Mouse (Mus musculus) layer of hippocampus, postnatal 14 days (tissue): Measurements from ENCODE around the gene Mt4. TPM values are rescaled to one million over a fixed set of nuclear protein-coding genes. Genes with fewer than 3 reads are reported as not detected.

Experiments used
- DNase-seq, 2 experiments: peaks; one replicate each; pipeline ENCODE4 v3.0.0; 2021 to 2022; ENCODE audit warnings: low spot score in 2 of 2, mixed read lengths in 1 of 2
- total RNA-seq, 2 experiments: library from RNA; stranded (reverse); gene quantifications; 2 replicates each; pipeline ENCODE4 v1.2.3; 2021

Mt4 gene
- total RNA-seq, 2 experiments from 2014 or later, result not detected

DNA sequence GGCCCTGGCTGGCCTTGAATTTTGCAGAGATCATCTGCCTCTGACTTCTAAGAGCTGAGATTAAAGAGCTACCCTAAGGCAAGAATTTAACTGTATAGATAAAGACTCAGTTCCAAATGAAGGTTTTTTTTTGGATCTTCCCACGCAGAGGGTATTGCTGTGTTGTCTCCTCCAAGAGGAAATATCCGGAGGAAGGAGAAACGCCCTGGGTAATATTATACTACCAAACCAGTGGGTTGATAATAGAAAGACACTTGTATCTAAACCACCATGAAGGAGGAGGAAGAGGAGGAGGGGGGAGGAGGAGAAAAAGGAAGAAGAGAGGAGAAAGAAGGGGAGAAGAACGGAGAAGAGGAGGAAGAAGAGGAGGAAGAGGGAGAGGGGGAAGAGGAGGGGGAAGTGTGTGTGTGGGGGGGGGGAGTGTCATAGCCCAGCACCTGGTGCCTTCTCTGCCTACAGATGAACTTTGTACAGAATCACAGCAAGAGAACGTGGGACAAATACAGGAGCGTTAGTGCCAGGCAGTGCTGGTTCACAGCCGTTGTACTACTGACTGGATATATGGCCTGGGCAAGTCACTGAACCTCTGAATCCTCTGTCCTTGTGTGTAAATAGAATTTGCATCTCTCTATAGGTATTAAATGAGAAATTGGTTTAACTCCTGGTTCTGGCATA is 40.9 kb downstream of the Mt4 start:
- DNase-seq, result no peak

DNA sequence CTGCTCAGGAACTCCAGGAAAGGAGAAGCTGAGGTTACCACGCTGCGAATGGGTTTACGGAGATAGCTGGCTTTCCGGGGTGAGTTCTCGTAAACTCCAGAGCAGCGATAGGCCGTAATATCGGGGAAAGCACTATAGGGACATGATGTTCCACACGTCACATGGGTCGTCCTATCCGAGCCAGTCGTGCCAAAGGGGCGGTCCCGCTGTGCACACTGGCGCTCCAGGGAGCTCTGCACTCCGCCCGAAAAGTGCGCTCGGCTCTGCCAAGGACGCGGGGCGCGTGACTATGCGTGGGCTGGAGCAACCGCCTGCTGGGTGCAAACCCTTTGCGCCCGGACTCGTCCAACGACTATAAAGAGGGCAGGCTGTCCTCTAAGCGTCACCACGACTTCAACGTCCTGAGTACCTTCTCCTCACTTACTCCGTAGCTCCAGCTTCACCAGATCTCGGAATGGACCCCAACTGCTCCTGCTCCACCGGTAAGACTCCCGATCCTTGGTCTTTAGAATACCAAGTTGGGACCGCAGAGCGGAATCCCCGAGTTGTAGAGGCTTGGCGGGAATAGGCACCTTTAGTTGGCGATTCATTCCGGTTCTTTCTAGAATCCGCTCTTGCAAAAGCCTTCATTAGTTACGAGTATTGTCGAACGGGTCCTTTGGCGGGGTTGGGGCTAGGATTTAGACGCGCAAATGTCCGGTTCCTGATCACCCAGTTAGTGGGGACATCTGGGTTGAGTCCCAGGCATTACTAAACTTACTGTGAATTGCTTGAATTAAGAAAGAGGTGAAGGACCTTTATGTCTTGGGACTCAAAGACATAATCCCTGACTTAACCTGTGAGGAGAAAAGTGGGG is 42.1 kb downstream of the Mt4 start, which contains the start of gene Mt1:
Mt1 (plus strand) TSS at position 226 of the 856 bp plus-strand sequence.
- peak; percentile 80 to 93 for DNase-seq

DNA sequence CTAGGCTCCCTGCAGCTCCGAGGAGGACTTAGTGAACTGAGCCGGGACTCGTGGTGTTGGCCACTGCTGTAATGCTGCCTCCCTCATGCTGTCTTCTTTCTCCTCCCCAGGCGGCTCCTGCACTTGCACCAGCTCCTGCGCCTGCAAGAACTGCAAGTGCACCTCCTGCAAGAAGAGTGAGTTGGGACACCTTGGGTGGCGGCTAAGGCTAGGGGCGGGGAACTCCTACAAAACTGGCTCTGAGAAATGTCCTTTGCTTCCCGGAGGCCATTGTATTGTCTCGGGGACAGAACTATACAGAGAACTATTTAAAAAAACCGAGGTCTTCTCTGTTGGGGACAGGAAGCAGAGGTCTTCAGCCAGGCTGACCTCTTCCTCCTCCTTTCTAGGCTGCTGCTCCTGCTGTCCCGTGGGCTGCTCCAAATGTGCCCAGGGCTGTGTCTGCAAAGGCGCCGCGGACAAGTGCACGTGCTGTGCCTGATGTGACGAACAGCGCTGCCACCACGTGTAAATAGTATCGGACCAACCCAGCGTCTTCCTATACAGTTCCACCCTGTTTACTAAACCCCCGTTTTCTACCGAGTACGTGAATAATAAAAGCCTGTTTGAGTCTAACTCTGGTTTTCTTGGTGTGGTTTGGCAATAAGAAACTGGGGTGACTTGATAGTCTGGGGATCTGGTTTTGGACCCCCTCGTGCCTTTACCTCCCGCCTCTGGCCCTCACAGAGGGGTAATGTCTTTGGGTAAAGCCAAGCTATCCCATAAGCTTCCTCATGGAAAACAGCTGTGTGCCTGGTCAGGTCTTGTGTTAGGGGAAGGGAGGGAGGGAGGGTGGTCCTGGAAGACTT is 42.9 kb downstream of the Mt4 start:
- no peak for DNase-seq

- no peak for DNase-seq
These were observed 43.5 kb downstream of the Mt4 start for GRCm38 (mm10) chr8:94180561-94180908.

- DNase-seq, result no peak
These were observed 45.3 kb downstream of the Mt4 start for GRCm38 (mm10) chr8:94182055-94182929.

GRCm38 (mm10) chr8:94183117-94183516 is 46.1 kb downstream of the Mt4 start:
- DNase-seq, result peak in 1 of 2 experiments; percentile 72

DNA sequence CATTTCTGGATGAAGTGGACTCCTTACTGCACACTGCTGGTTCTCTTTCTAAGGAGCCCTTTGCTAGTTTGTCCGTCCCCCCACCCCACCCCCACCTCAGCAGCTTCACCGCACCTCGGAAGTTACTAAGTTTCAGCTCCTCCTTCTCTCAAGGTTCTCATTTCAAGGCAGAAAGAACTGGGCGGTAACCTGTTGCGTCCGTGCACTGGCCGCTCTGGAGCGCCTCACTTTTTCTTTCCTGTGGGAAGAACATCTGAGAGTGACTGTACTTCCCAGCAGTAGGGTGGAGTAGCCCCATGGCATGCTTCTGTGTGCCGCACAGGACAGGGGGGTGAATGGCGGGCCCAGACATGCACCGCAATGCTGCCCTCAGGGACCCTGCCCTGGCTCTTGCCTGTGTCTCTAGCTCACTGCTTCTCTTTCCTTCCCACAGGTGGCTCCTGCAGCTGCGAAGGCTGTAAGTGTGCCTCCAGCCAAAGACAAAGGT is 47.4 kb downstream of the Mt4 start:
- DNase-seq, result no peak

GRCm38 (mm10) chr8:94185791-94186190 is 48.8 kb downstream of the Mt4 start:
- DNase-seq, result no peak

- DNase-seq, result no peak
These were observed 49.5 kb downstream of the Mt4 start for GRCm38 (mm10) chr8:94186542-94186941.

- no peak for DNase-seq
These were observed 50.4 kb downstream of the Mt4 start for GRCm38 (mm10) chr8:94187290-94188002.

Other genes with a start within 250 kb of the Mt4 start
- gene Amfr, start 124.4 kb upstream of the Mt4 start, total RNA-seq, result 100 to 1,000 TPM; 131 to 135 TPM
- gene Nudt21, start 100.2 kb upstream of the Mt4 start, total RNA-seq, result 10 to 100 TPM; 53.1 to 54.0 TPM
- gene Ogfod1, start 100.0 kb upstream of the Mt4 start, total RNA-seq, result 10 to 100 TPM; 66.5 to 67.4 TPM
- gene Bbs2, start 38.3 kb upstream of the Mt4 start, total RNA-seq, result 10 to 100 TPM; 17.7 to 19.6 TPM
- gene Mt3, start 15.4 kb downstream of the Mt4 start, total RNA-seq, result 1,000 to 10,000 TPM; 1,034 to 1,120 TPM
- gene Mt2, start 35.5 kb downstream of the Mt4 start, total RNA-seq, result 100 to 1,000 TPM; 467 to 654 TPM
- gene Mt1, start 41.9 kb downstream of the Mt4 start, total RNA-seq, result 100 to 1,000 TPM; 472 to 625 TPM
- gene Nup93, start 77.4 kb downstream of the Mt4 start, total RNA-seq, result 10 to 100 TPM; 54.8 to 56.1 TPM
- gene Slc12a3, start 192.0 kb downstream of the Mt4 start, total RNA-seq, result under 1 TPM; 0.31 to 0.44 TPM
- gene Herpud1, start 249.2 kb downstream of the Mt4 start, total RNA-seq, result 10 to 100 TPM; 43.9 to 56.6 TPM